Mouse (Mus musculus): ENCODE data around the gene Aatf. TPM values are rescaled to one million over a fixed set of nuclear protein-coding genes. Genes with fewer than 3 reads are reported as not detected.

Aatf gene
- polyA plus RNA-seq (2012; rRNA removed), result 12.9 and 14.2 TPM in 2 replicates

DNA sequence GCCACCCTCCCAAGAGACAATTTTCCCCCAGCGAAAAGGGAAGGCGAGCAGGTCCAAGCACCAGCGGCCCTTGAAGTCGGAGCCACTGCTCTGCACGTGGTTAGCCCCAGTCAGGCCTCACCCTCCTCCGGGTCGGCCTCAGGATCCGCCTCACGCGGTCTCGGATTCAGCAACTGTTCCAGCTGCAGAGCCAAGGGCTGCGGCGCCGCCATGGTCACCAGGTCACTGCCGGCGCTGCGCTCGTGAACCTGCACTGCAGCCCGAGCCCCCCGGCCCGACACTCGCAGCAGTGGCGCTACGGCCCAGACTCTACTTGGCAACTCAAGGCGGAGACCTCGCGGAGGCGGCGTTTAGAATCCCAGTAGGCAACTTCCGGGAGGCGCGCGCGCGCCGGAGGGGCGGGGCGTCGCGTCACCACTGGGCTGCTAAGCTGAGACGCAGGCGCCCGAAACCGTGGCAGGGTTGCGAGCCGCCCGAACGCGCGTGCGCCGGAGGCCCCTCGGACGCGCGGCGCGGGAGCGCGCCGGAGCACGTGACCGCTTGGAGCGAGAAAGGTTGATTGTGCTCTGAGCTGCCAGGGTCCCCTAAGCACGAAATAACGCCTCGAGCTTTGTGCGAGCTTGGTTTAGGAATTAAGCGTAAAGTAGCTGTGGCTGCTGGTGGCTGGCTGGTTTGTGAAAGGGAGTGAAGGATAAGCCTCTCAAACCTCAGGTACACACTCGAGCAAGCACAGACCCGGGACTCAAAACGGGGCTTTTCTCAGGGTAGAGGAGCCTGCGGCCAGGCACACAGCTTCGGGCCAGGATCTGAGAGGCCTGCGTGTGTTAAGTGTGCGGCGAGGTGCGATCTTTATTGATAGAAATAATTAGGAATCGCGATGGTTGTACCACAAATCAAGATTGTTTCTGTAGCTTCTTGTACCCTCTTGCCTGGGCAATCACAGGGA is at the start of gene Aatf:
TSS of gene Aatf (minus strand) at position 352 of the 946 bp plus-strand sequence.

DNA sequence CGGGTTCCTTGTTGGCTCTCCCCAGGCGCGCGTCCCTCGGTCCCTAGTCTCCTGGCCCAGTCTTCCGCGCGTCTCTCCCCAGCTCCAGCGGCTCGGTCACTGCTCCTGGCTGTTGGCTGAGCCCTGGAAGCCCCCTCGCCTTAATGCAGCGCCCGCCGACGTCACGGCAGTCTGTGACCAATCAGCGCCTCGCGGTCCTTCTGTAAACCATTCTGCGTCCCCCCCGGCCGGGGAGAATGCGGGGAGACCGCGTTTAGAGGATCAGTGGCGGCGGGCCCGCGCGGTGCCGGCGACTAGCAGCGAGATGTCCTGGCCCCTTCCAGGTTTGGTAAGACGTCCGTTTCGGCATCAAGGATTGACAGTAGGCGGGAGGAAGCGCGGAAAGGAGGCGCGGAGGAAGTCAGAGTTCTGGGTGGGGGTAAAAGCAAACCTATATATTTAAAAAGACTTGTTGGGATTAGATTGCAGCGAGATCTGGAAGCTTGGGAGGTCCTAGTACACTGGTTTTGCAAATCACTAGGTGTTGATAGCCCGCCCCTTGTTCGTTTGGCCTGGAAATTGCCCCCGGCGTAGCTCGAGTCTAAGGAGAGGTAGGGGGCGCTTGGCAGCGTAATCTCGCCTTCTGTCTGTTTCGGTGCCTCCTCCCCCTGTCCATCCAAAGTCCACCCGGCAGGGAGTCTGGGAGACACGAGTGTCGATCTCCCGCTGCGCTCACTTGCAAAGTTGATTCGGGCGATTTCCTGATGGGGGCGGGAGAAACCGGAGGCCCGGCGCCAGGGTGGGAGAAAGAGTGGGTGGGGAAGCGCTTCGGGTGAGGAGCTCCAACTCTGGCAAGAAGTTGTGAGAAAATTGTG is 12.3 kb upstream of the Aatf start, which contains the start of gene Lhx1:
TSS of gene Lhx1 (minus strand) at position 115 of the 854 bp plus-strand sequence.

Other genes with a start within 250 kb of the Aatf start
- gene Lhx1, start 12.0 kb upstream of the Aatf start, polyA plus RNA-seq (2012; rRNA removed), result 38.5 and 52.2 TPM in 2 replicates

All from central nervous system, embryonic 14 days (tissue).